Mouse (Mus musculus): ENCODE results near the gene Gpa33. TPM values are rescaled to one million over a fixed set of nuclear protein-coding genes. Genes with fewer than 3 reads are reported as not detected.

Gene Gpa33
- polyA plus RNA-seq, 1 experiment: 0.16 TPM

DNA sequence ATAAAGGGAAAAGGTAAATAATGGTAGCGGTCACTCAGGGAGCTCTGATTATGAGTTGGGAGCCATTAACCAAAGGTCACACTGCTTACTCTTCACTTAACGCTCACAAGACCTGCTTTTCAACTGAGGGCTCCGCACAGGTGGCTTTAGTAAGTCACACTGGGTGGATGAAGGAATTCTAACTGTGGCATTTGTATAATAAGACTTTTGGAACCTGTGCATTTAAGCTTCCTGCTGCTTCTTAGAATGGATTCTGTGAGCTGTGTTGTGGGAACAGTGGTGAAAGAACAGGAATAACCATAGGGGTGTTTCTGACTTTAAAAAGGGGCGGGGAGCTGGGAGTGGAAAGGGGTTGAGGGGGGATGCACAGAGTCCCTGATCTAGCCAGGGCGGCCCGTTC, 12.3 kb downstream of the Gpa33 start:
- Histone ChIP-seq H3K36me3 (ENCODE audit: control insufficient read depth, insufficient read depth, low read length) (no peaks in the 10 kb centered on the region), H3K4me3 (ENCODE audit: control insufficient read depth, low read depth, low read length) (no peak overlapping the region)

GRCm38 (mm10) chr1:166146626-166147025, 16.6 kb downstream of the Gpa33 start:
- Histone ChIP-seq H3K27ac (ENCODE audit: control insufficient read depth, insufficient read depth, low read depth, low read length) (no peak overlapping the region), H3K4me3 (ENCODE audit: control insufficient read depth, low read depth, low read length) (no peak overlapping the region), H3K27me3 (ENCODE audit: control insufficient read depth, insufficient read depth, low read length) (no peaks in the 10 kb centered on the region), H3K36me3 (ENCODE audit: control insufficient read depth, insufficient read depth, low read length) (no peaks in the 10 kb centered on the region), H3K4me1 (ENCODE audit: control insufficient read depth, insufficient read depth, low read length) (no peaks in the 10 kb centered on the region)
- TF ChIP-seq CTCF (IDR thresholded peaks at IDR 0.05; ENCODE audit: control insufficient read depth, insufficient read depth, insufficient replicate concordance, low read depth, low read length) (no peak), POLR2A (IDR thresholded peaks at IDR 0.05; ENCODE audit: control insufficient read depth, low read depth, low read length) (no peak)

More for the DNA sequence above, 12.3 kb downstream of the Gpa33 start:
- no peaks in the 10 kb centered on the region for H3K27me3 ChIP-seq (ENCODE audit: control insufficient read depth, insufficient read depth, low read length)
- peaks cover 5% of the 10 kb centered on the region for H3K4me1 ChIP-seq (ENCODE audit: control insufficient read depth, insufficient read depth, low read length)
- no peak for TF ChIP-seq CTCF (IDR thresholded peaks at IDR 0.05; ENCODE audit: control insufficient read depth, insufficient read depth, insufficient replicate concordance, low read depth, low read length)
- TF ChIP-seq POLR2A (IDR thresholded peaks at IDR 0.05; ENCODE audit: control insufficient read depth, low read depth, low read length): no peak
- H3K27ac ChIP-seq (ENCODE audit: control insufficient read depth, insufficient read depth, low read depth, low read length): no peak overlapping the region

DNA sequence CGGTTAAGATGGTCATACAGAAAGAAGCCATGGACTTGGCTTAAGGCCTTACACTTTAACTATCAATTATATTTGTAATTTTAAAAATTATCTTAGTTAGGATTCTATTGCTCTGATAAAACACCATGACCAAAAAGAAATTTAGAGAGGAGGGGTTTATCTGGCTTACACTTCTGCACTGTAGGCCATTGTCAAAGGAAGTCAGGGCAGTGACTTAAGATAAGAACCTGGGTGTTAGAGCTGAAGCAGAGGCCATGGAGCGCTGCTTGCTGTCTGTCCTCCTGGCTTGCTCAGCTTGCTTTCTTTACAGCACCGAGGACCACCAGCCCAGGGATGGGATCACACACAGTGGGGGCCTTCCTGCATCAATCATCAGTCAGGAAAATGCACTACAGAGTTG, 17.6 kb downstream of the Gpa33 start:
- H3K27ac ChIP-seq (ENCODE audit: control insufficient read depth, insufficient read depth, low read depth, low read length): no peak overlapping the region
- H3K27me3 ChIP-seq (ENCODE audit: control insufficient read depth, insufficient read depth, low read length): no peaks in the 10 kb centered on the region
- TF ChIP-seq POLR2A (IDR thresholded peaks at IDR 0.05; ENCODE audit: control insufficient read depth, low read depth, low read length): no peak
- TF ChIP-seq CTCF (IDR thresholded peaks at IDR 0.05; ENCODE audit: control insufficient read depth, insufficient read depth, insufficient replicate concordance, low read depth, low read length): no peak
- H3K4me1 ChIP-seq (ENCODE audit: control insufficient read depth, insufficient read depth, low read length): no peaks in the 10 kb centered on the region
- no peaks in the 10 kb centered on the region for H3K36me3 ChIP-seq (ENCODE audit: control insufficient read depth, insufficient read depth, low read length)
- no peak overlapping the region for H3K4me3 ChIP-seq (ENCODE audit: control insufficient read depth, low read depth, low read length)

DNA sequence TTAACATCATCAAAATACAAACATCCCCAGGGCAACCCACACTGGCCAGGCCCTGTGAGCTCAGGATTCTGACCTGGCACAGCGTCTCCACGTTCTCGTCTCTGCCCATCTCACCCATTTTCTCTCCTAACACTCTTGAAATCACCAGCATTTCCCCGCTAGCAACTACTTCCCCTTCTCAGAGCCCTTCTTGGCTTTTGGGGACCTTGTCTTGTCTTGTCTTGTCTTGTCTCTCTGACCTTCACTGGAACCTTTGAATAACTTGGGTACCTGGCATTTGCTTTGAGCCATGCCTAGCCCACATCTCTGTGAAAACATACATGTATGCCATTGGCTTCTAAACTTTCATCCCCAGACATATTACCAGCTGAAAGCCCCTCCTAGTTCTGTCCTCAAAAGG, 19.4 kb downstream of the Gpa33 start:
- H3K27ac ChIP-seq (ENCODE audit: control insufficient read depth, insufficient read depth, low read depth, low read length): no peak overlapping the region
- peaks cover 4% of the 10 kb centered on the region; the same call in 1 of the 2 replicates for H3K4me1 ChIP-seq (ENCODE audit: control insufficient read depth, insufficient read depth, low read length)
- no peak for TF ChIP-seq POLR2A (IDR thresholded peaks at IDR 0.05; ENCODE audit: control insufficient read depth, low read depth, low read length)
- no peak for TF ChIP-seq CTCF (IDR thresholded peaks at IDR 0.05; ENCODE audit: control insufficient read depth, insufficient read depth, insufficient replicate concordance, low read depth, low read length)
- no peaks in the 10 kb centered on the region for H3K27me3 ChIP-seq (ENCODE audit: control insufficient read depth, insufficient read depth, low read length)
- H3K4me3 ChIP-seq (ENCODE audit: control insufficient read depth, low read depth, low read length): no peak overlapping the region
- H3K36me3 ChIP-seq (ENCODE audit: control insufficient read depth, insufficient read depth, low read length): no peaks in the 10 kb centered on the region

DNA sequence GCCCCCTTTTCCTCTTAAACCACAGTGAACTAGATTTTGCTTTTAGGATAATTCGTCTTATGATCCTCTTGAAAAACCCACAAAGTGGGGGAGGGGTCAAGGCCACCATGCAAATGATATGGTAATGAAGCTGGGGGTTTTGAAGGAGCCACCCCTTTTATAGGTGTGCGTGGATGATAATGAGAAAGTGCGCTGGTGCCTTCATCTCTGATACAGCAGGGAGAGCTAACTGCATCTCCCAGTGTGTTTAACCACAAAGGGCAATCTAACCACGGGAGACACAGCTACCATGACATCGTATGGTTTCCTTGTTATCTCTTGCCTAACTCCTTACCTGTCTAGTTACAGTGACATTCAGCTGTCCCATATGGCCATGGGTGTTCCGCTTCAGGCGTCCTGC, 20.0 kb downstream of the Gpa33 start:
- no peak overlapping the region for H3K27ac ChIP-seq (ENCODE audit: control insufficient read depth, insufficient read depth, low read depth, low read length)
- H3K36me3 ChIP-seq (ENCODE audit: control insufficient read depth, insufficient read depth, low read length): no peaks in the 10 kb centered on the region
- H3K4me3 ChIP-seq (ENCODE audit: control insufficient read depth, low read depth, low read length): no peak overlapping the region
- peaks cover 7% of the 10 kb centered on the region; the same call in 1 of the 2 replicates for H3K4me1 ChIP-seq (ENCODE audit: control insufficient read depth, insufficient read depth, low read length)
- no peaks in the 10 kb centered on the region for H3K27me3 ChIP-seq (ENCODE audit: control insufficient read depth, insufficient read depth, low read length)
- no peak for TF ChIP-seq CTCF (IDR thresholded peaks at IDR 0.05; ENCODE audit: control insufficient read depth, insufficient read depth, insufficient replicate concordance, low read depth, low read length)
- no peak for TF ChIP-seq POLR2A (IDR thresholded peaks at IDR 0.05; ENCODE audit: control insufficient read depth, low read depth, low read length)

- no peak overlapping the region for H3K27ac ChIP-seq (ENCODE audit: control insufficient read depth, insufficient read depth, low read depth, low read length)
- no peaks in the 10 kb centered on the region for H3K36me3 ChIP-seq (ENCODE audit: control insufficient read depth, insufficient read depth, low read length)
- H3K4me1 ChIP-seq (ENCODE audit: control insufficient read depth, insufficient read depth, low read length): peaks cover 7% of the 10 kb centered on the region; the same call in 1 of the 2 replicates
- H3K27me3 ChIP-seq (ENCODE audit: control insufficient read depth, insufficient read depth, low read length): no peaks in the 10 kb centered on the region
- H3K4me3 ChIP-seq (ENCODE audit: control insufficient read depth, low read depth, low read length): no peak overlapping the region
- TF ChIP-seq CTCF (IDR thresholded peaks at IDR 0.05; ENCODE audit: control insufficient read depth, insufficient read depth, insufficient replicate concordance, low read depth, low read length): no peak
- no peak for TF ChIP-seq POLR2A (IDR thresholded peaks at IDR 0.05; ENCODE audit: control insufficient read depth, low read depth, low read length)
These were observed 21.3 kb downstream of the Gpa33 start for GRCm38 (mm10) chr1:166151341-166151740.

DNA sequence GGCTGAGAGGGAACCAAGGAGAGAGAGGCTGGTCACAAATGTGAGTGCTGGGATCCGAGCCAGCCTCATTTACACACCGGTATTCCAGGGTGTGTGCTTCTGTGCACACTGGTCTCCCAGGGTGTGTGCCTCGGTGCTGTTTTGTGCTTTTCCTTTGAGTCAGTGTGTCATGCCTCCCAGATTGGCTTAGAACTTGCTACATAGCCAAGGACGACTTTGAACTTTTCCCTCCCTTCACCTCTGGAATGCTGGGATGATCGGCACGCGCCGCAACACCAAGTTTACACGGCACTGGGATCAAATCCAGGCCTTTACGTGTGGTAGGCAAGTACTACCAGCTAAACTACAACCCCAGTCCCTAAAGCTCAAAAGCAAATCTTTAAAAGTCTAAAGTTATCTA, 22.0 kb downstream of the Gpa33 start:
- H3K27me3 ChIP-seq (ENCODE audit: control insufficient read depth, insufficient read depth, low read length): no peaks in the 10 kb centered on the region
- H3K27ac ChIP-seq (ENCODE audit: control insufficient read depth, insufficient read depth, low read depth, low read length): no peak overlapping the region
- no peaks in the 10 kb centered on the region for H3K36me3 ChIP-seq (ENCODE audit: control insufficient read depth, insufficient read depth, low read length)
- TF ChIP-seq POLR2A (IDR thresholded peaks at IDR 0.05; ENCODE audit: control insufficient read depth, low read depth, low read length) (no peak), CTCF (IDR thresholded peaks at IDR 0.05; ENCODE audit: control insufficient read depth, insufficient read depth, insufficient replicate concordance, low read depth, low read length) (no peak)
- H3K4me3 ChIP-seq (ENCODE audit: control insufficient read depth, low read depth, low read length): no peak overlapping the region
- peaks cover 7% of the 10 kb centered on the region; the same call in 1 of the 2 replicates for H3K4me1 ChIP-seq (ENCODE audit: control insufficient read depth, insufficient read depth, low read length)

Data from testis, adult 2 months (tissue).